Mouse (Mus musculus): ENCODE data around the gene Gm8265. TPM values are rescaled to one million over a fixed set of nuclear protein-coding genes. Genes with fewer than 3 reads are reported as not detected.
"Not testable (repeated sequence)": the region's sequence is repeated elsewhere in the genome, so short reads cannot be mapped to it uniquely, and the experiment has no call there.

Gm8265 gene
- not detected in 2 replicates for polyA plus RNA-seq (2014; fragmentation: Nextera tagmentation; extraction: Ambion mirVana)

DNA sequence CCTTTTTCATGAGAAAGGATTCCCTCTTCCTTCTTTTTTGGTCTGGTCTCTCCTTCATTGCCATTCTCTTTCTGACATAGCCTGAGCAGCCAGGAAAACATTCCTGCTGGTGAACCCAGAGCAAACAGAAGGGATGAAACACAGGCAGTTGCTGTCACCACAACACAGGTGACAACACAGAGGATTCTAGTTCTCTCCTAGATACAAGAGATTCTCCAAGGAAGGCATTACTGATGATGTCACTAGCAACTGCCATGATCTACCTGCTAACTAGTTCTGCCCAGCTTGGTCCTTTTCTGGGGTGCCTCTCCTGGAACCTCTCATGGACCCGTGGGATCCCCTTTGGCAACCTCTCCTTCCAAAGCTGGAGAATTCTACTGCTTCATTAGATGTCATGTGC is at the start of gene Gm8265:
TSS of gene Gm8265 (minus strand) at position 101 of the 400 bp plus-strand sequence.
- not testable (repeated sequence) for ATAC-seq (ENCODE audit: low read depth); DNase-seq (ENCODE audit: low spot score); H3K27ac ChIP-seq (replicated peaks; ENCODE audit: low read depth, low read length); H3K4me2 ChIP-seq (ENCODE audit: low read depth, low read length); H3K36me3 ChIP-seq (ENCODE audit: control insufficient read depth, insufficient read depth, low read length); H3K27me3 ChIP-seq (replicated peaks; ENCODE audit: control insufficient read depth, insufficient read depth, low read length); H3K9me3 ChIP-seq (ENCODE audit: control insufficient read depth, low read length); H3K4me1 ChIP-seq (ENCODE audit: control insufficient read depth, insufficient read depth, low read length); H3K9ac ChIP-seq (ENCODE audit: low read depth, low read length); H3K4me3 ChIP-seq (ENCODE audit: low read depth, low read length)
- WGBS, result no CpG with 5 or more reads among the region's 1 CpGs

Other genes starting within 250 kb of the Gm8265 start
- gene Gm3500, start 244.0 kb downstream of the Gm8265 start, polyA plus RNA-seq (2014; fragmentation: Nextera tagmentation; extraction: Ambion mirVana), result not detected in 2 replicates
- gene Gm3194, start 177.6 kb downstream of the Gm8265 start, polyA plus RNA-seq (2014; fragmentation: Nextera tagmentation; extraction: Ambion mirVana), result 0.58 and 0.68 TPM in 2 replicates
- gene Gm8246, start 155.2 kb downstream of the Gm8265 start, polyA plus RNA-seq (2014; fragmentation: Nextera tagmentation; extraction: Ambion mirVana), result not detected in 2 replicates
- not detected in 2 replicates for gene Gm3187, start 148.8 kb downstream of the Gm8265 start, polyA plus RNA-seq (2014; fragmentation: Nextera tagmentation; extraction: Ambion mirVana)
- gene Gm3488, start 131.4 kb downstream of the Gm8265 start, polyA plus RNA-seq (2014; fragmentation: Nextera tagmentation; extraction: Ambion mirVana), result 0.46 and 0.63 TPM in 2 replicates
- gene Gm3532, start 94.5 kb downstream of the Gm8265 start, polyA plus RNA-seq (2014; fragmentation: Nextera tagmentation; extraction: Ambion mirVana), result not detected in 2 replicates
- not detected in 2 replicates for gene Gm9603, start 54.4 kb upstream of the Gm8265 start, polyA plus RNA-seq (2014; fragmentation: Nextera tagmentation; extraction: Ambion mirVana)
- 0.41 TPM in 1 of 2 replicates, not detected in the other for gene Gm3373, start 108.5 kb upstream of the Gm8265 start, polyA plus RNA-seq (2014; fragmentation: Nextera tagmentation; extraction: Ambion mirVana)
- 0.58 and 0.68 TPM in 2 replicates for gene Gm3383, start 175.0 kb upstream of the Gm8265 start, polyA plus RNA-seq (2014; fragmentation: Nextera tagmentation; extraction: Ambion mirVana)
- gene Gm3424, start 197.3 kb upstream of the Gm8265 start, polyA plus RNA-seq (2014; fragmentation: Nextera tagmentation; extraction: Ambion mirVana), result not detected in 2 replicates
- not detected in 2 replicates for gene Gm8237, start 247.4 kb upstream of the Gm8265 start, polyA plus RNA-seq (2014; fragmentation: Nextera tagmentation; extraction: Ambion mirVana)